Mouse (Mus musculus): Measurements from ENCODE around the gene Tnnt3. TPM values are rescaled to one million over a fixed set of nuclear protein-coding genes. Genes with fewer than 3 reads are reported as not detected.

Gene Tnnt3
- polyA plus RNA-seq, 1 experiment from 2014 or later, result 8.0 TPM

DNA sequence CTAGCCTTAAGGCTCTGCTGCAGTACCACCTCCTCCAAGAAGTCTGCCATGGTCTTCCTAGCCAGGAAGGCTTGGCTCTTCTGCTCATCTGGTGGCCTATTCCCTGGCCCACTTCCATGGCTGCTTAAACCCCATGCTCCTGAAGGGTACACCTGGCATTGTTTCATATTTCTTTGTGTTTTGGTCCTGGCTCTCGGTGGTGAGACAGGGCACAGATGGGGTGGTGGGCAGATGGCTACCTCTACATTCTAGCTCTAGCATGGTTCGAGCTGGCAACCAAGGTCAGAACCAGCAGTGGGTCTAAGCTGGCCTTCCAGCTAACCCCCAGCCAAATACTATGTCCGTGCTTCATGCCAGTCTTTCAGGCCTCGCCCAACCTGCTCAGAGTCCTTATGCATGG is 25.7 kb upstream of the Tnnt3 start:
- no peak for ATAC-seq (ENCODE audit: low FRiP score, low TSS enrichment)
- Histone ChIP-seq H3K4me3 (ENCODE audit: low read depth, low read length) (peak overlapping the region; percentile 8; the same call in 1 of the 2 replicates), H3K27ac (replicated peaks) (peak overlapping the region; percentile 97), H3K9me3 (ENCODE audit: control insufficient read depth, low read length) (no peaks in the 10 kb centered on the region), H3K27me3 (ENCODE audit: control insufficient read depth, insufficient read depth, low read length) (no peaks in the 10 kb centered on the region), H3K9ac (ENCODE audit: low read length) (peak overlapping the region; percentile 35), H3K4me2 (replicated peaks; ENCODE audit: low read depth) (peak overlapping the region; percentile 40), H3K36me3 (ENCODE audit: control insufficient read depth, insufficient read depth, low read length) (no peaks in the 10 kb centered on the region), H3K4me1 (replicated peaks; ENCODE audit: control insufficient read depth, insufficient read depth) (peaks cover 8% of the 10 kb centered on the region)
- WGBS, result 73% methylated on average over 4 of the region's 4 CpGs
- TF ChIP-seq CTCF (IDR thresholded peaks at IDR 0.05; ENCODE audit: low read depth) (no peak), EP300 (optimal IDR thresholded peaks at IDR 0.05) (no peak)
- DNase-seq (ENCODE audit: low spot score), result no peak

DNA sequence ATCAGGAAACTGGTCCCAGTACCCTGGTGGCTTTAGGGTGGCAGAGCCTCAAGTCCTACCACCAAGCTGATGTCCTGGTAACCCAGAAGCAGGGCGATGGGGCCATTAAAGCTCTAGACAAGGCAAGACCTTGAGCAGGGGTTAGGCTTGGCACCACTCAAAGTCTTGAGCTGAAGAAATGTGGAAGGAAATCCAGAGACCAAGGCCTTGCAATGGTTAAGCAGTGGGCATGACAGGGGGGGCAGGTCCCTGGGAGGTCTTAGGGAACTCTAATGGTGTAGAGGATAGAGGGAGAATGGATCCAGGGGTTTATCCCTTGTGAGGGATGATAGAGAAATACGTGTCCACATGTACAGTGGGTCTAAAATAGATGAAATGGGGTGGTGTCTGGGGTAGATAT is 25.2 kb upstream of the Tnnt3 start:
- H3K9ac ChIP-seq (ENCODE audit: low read length), result 0 out of 2 replicates have a peak overlapping the region, but pooled peaks have one; percentile 23
- no peaks in the 10 kb centered on the region for H3K27me3 ChIP-seq (ENCODE audit: control insufficient read depth, insufficient read depth, low read length)
- H3K36me3 ChIP-seq (ENCODE audit: control insufficient read depth, insufficient read depth, low read length), result no peaks in the 10 kb centered on the region
- H3K4me1 ChIP-seq (replicated peaks; ENCODE audit: control insufficient read depth, insufficient read depth), result peaks cover 8% of the 10 kb centered on the region
- DNase-seq (ENCODE audit: low spot score) (no peak), ATAC-seq (ENCODE audit: low FRiP score, low TSS enrichment) (no peak)
- H3K9me3 ChIP-seq (ENCODE audit: control insufficient read depth, low read length), result no peaks in the 10 kb centered on the region
- WGBS, result 73% methylated on average over 2 of the region's 2 CpGs
- TF ChIP-seq CTCF (IDR thresholded peaks at IDR 0.05; ENCODE audit: low read depth) (no peak), EP300 (optimal IDR thresholded peaks at IDR 0.05) (no peak)
- peak overlapping the region; percentile 40 for H3K4me2 ChIP-seq (replicated peaks; ENCODE audit: low read depth)
- H3K27ac ChIP-seq (replicated peaks), result peak overlapping the region; percentile 97
- peak overlapping the region; percentile 8; the same call in 1 of the 2 replicates for H3K4me3 ChIP-seq (ENCODE audit: low read depth, low read length)

DNA sequence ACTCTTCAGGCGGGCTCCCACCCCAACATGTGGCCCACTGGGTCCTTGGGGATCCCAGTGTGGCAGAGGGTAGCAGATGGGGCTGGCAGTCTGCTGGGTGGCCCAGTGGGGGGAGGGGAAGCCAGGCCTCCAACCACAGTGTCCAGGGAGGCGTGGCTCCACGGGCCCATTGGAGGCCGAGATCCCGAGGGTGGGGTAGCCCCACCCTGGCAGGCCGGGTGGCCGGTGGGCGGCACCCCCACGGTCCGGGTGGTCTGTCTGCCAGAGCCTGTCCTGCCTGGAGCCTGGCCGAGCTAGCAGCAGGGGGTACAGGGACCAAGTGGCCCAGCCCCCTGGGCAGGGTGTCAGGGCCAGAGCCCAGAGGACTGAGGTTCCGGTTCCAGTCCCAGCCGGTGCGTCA is 23.8 kb upstream of the Tnnt3 start:
- Histone ChIP-seq H3K27me3 (ENCODE audit: control insufficient read depth, insufficient read depth, low read length) (no peaks in the 10 kb centered on the region), H3K4me3 (ENCODE audit: low read depth, low read length) (peak overlapping the region; percentile 51), H3K4me2 (replicated peaks; ENCODE audit: low read depth) (peak overlapping the region; percentile 60), H3K4me1 (replicated peaks; ENCODE audit: control insufficient read depth, insufficient read depth) (peaks cover 8% of the 10 kb centered on the region), H3K9me3 (ENCODE audit: control insufficient read depth, low read length) (no peaks in the 10 kb centered on the region), H3K27ac (replicated peaks) (peak overlapping the region; percentile 97), H3K36me3 (ENCODE audit: control insufficient read depth, insufficient read depth, low read length) (no peaks in the 10 kb centered on the region), H3K9ac (ENCODE audit: low read length) (peak overlapping the region; percentile 82)
- DNase-seq (ENCODE audit: low spot score), result peak; percentile 46
- 31% methylated on average over 13 of the region's 14 CpGs for WGBS
- no peak for TF ChIP-seq EP300 (optimal IDR thresholded peaks at IDR 0.05)
- ATAC-seq (ENCODE audit: low FRiP score, low TSS enrichment), result peak; percentile 67

DNA sequence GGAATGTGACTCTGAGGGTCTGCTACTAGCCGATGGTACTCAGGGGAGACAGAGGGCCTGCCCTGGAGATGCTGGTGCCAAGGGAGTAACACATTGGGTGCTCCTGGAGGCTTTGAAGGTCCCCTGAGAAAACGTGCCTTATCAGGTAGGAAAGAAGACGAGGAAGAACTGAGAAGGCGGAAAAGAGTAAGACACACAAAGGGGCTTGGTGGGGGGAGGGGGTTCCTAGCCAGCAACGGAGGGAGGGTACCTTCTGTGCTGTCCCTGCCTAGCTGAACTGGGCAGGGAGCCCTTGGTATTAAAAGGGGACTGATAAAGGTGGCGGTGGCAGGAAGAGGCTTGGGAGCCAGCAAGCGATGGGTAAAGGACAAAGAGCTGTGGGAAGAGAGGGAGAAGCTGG is 23.0 kb upstream of the Tnnt3 start:
- Histone ChIP-seq H3K9me3 (ENCODE audit: control insufficient read depth, low read length) (no peaks in the 10 kb centered on the region), H3K4me1 (replicated peaks; ENCODE audit: control insufficient read depth, insufficient read depth) (peaks cover 4% of the 10 kb centered on the region), H3K4me2 (replicated peaks; ENCODE audit: low read depth) (peak overlapping the region; percentile 60), H3K36me3 (ENCODE audit: control insufficient read depth, insufficient read depth, low read length) (no peaks in the 10 kb centered on the region; the same call in 1 of the 2 replicates), H3K4me3 (ENCODE audit: low read depth, low read length) (peak overlapping the region; percentile 51), H3K27me3 (ENCODE audit: control insufficient read depth, insufficient read depth, low read length) (no peaks in the 10 kb centered on the region), H3K9ac (ENCODE audit: low read length) (peak overlapping the region; percentile 82), H3K27ac (replicated peaks) (peak overlapping the region; percentile 97)
- no peak for DNase-seq (ENCODE audit: low spot score)
- TF ChIP-seq EP300 (optimal IDR thresholded peaks at IDR 0.05) (no peak), CTCF (IDR thresholded peaks at IDR 0.05; ENCODE audit: low read depth) (no peak)
- WGBS, result 48% methylated on average over 7 of the region's 7 CpGs
- no peak for ATAC-seq (ENCODE audit: low FRiP score, low TSS enrichment)

DNA sequence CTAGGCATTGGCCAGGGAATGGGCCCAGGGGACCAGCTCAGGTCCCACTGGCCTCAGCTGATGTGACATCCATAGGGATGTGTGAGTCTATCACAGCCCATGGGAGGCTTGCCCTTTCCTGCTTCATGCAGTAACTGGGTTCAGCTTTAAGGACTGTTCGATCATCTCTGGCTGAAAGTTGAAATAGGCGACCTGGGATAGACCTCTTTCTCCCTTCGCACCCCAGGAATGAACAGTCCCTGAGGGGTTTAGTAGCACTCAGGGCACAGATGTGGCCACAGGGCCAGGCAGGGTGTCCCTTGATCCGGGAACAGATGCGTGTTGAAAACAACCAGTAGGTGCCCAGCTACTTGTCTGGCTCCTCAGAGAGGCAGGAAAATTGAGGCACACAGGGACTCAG is 22.4 kb upstream of the Tnnt3 start:
- peak overlapping the region; percentile 82 for H3K9ac ChIP-seq (ENCODE audit: low read length)
- TF ChIP-seq EP300 (optimal IDR thresholded peaks at IDR 0.05), result no peak
- 76% methylated on average over 5 of the region's 5 CpGs for WGBS
- H3K27ac ChIP-seq (replicated peaks), result peak overlapping the region; percentile 97
- peaks cover 7% of the 10 kb centered on the region for H3K4me1 ChIP-seq (replicated peaks; ENCODE audit: control insufficient read depth, insufficient read depth)
- no peaks in the 10 kb centered on the region; the same call in 1 of the 2 replicates for H3K36me3 ChIP-seq (ENCODE audit: control insufficient read depth, insufficient read depth, low read length)
- no peaks in the 10 kb centered on the region for H3K27me3 ChIP-seq (ENCODE audit: control insufficient read depth, insufficient read depth, low read length)
- ATAC-seq (ENCODE audit: low FRiP score, low TSS enrichment) (no peak), DNase-seq (ENCODE audit: low spot score) (no peak)
- H3K9me3 ChIP-seq (ENCODE audit: control insufficient read depth, low read length), result no peaks in the 10 kb centered on the region
- peak overlapping the region; percentile 51 for H3K4me3 ChIP-seq (ENCODE audit: low read depth, low read length)
- H3K4me2 ChIP-seq (replicated peaks; ENCODE audit: low read depth), result peak overlapping the region; percentile 60

DNA sequence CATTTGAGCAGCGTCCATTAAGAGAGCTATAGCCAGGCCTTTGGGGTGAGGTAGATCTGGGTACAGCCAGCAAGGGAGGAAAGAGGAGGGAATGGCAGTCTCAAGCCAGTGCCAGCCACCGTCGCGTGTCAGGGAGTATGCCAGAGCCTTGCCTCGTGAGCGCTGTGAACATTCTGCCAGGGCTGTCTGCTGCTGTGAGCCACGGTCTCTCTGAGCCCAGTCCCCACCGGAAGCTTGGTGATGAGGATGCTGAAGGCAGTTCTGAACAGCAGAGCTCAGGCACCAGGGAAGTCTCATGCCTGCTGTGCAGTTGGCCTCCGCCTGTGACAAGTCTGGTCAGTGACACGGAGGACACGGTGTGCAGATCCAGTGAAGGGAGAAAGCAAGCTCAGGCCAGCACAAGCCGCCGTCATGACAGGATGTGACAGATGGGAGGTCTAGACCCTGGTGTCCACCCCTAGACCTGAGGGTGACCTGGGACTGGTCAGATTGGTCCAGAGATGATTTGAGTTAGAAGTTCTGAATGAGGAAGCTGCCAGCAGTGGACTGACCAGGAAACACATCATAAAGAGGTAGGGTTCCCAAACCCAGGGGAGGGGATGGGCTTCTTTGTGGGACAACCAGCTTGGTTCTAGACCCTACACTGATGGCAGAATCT is 21.7 kb upstream of the Tnnt3 start:
- Histone ChIP-seq H3K36me3 (ENCODE audit: control insufficient read depth, insufficient read depth, low read length) (no peaks in the 10 kb centered on the region; the same call in 1 of the 2 replicates), H3K4me1 (replicated peaks; ENCODE audit: control insufficient read depth, insufficient read depth) (peaks cover 10% of the 10 kb centered on the region), H3K9me3 (ENCODE audit: control insufficient read depth, low read length) (no peaks in the 10 kb centered on the region), H3K4me2 (replicated peaks; ENCODE audit: low read depth) (peak overlapping the region; percentile 60), H3K4me3 (ENCODE audit: low read depth, low read length) (peak overlapping the region; percentile 51), H3K9ac (ENCODE audit: low read length) (peak overlapping the region; percentile 82), H3K27me3 (ENCODE audit: control insufficient read depth, insufficient read depth, low read length) (no peaks in the 10 kb centered on the region), H3K27ac (replicated peaks) (peak overlapping the region; percentile 97)
- DNase-seq (ENCODE audit: low spot score), result no peak
- 50% methylated on average over 13 of the region's 13 CpGs for WGBS
- ATAC-seq (ENCODE audit: low FRiP score, low TSS enrichment), result no peak
- TF ChIP-seq CTCF (IDR thresholded peaks at IDR 0.05; ENCODE audit: low read depth), result no peak
- TF ChIP-seq EP300 (optimal IDR thresholded peaks at IDR 0.05), result no peak

Data from stomach, postnatal 0 days (tissue).